Mouse (Mus musculus) hindbrain, embryonic 12.5 days (tissue): ENCODE measurements at regions not wholly inside any gene's neighbourhood (a gene's known extent, or its start where the extent isn't known, plus 50 kb on each side); places are given as distances from the start of the nearest gene placed in this dataset.

ENCODE experiments used
- ATAC-seq: fragments of 200-750 bp; cut with Nextera tagmentation; 2 replicates; pipeline ENCODE4 v1.8.0; 2017; ENCODE audit warnings: moderate TSS enrichment; ENCODE audit not compliant: low FRiP score
- H3K27ac ChIP-seq: fragments of 300-500 bp; sonication (generic); 2 replicates; pipeline ENCODE4 v1.5.1; 2016; ENCODE audit warnings: mild to moderate bottlenecking
- H3K27me3 ChIP-seq: fragments of 300-500 bp; sonication (generic); 2 replicates; pipeline ENCODE4 v1.6.1; 2016; ENCODE audit warnings: mild to moderate bottlenecking
- H3K36me3 ChIP-seq: fragments of 300-500 bp; sonication (generic); 2 replicates; pipeline ENCODE4 v1.6.1; 2016; ENCODE audit warnings: mild to moderate bottlenecking
- H3K4me1 ChIP-seq: fragments of 300-500 bp; sonication (generic); 2 replicates; pipeline ENCODE4 v1.6.1; 2016
- H3K4me2 ChIP-seq: fragments of 300-500 bp; sonication (generic); replicated peaks from 2 replicates; pipeline ENCODE4 v1.6.1; 2016; ENCODE audit warnings: mild to moderate bottlenecking
- H3K4me3 ChIP-seq: fragments of 300-500 bp; sonication (generic); 2 replicates; pipeline ENCODE4 v1.5.1; 2016; ENCODE audit warnings: mild to moderate bottlenecking
- H3K9ac ChIP-seq: fragments of 300-500 bp; sonication (generic); 2 replicates; pipeline ENCODE4 v1.6.1; 2016; ENCODE audit warnings: mild to moderate bottlenecking, moderate library complexity
- H3K9me3 ChIP-seq: fragments of 300-500 bp; sonication (generic); replicated peaks from 2 replicates; pipeline ENCODE4 v1.6.1; 2016; ENCODE audit warnings: mild to moderate bottlenecking
- WGBS: fragments of 180-500 bp; shearing (Covaris S2); methylation state at CpG from one replicate; pipeline ENCODE4 v1.1.7; 2016; 5-methylcytosine and 5-hydroxymethylcytosine counted together

- no peak for ATAC-seq
- 0 out of 2 replicates have a peak, but pooled peaks cover 5% of the 10 kb centered on the region for H3K9me3 ChIP-seq
- no peaks in the 10 kb centered on the region for H3K4me1 ChIP-seq
- no peak overlapping the region for H3K9ac ChIP-seq
- no peaks in the 10 kb centered on the region for H3K27me3 ChIP-seq
- H3K4me2 ChIP-seq, result no peak overlapping the region
- H3K27ac ChIP-seq, result no peak overlapping the region
- 94% methylated on average over 1 of the region's 1 CpGs for WGBS
- no peaks in the 10 kb centered on the region for H3K36me3 ChIP-seq
- no peak overlapping the region for H3K4me3 ChIP-seq
These were observed 229.2 kb downstream of the Pdcd6ip start for GRCm38 (mm10) chr9:113478761-113479265.

DNA sequence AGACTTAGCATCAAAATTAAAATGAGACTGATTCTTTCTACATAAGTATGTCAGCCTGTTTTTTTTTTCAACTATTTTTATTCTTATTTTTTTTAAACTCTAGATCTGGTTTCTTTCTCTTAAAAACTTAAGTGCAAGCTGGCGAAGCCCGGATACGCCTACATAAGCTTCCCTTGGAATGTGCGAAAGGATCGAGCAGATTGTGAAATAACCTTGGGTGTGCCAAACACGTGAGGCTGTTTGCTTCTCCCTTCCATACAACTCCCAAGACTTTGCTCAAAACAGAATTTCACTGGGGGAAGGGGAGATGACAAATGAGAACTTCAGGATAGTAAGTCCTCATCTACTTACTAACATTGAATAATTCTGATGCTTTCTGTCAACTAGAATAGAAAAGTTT is 236.3 kb downstream of the Pdcd6ip start:
- Histone ChIP-seq H3K27me3 (no peaks in the 10 kb centered on the region), H3K9me3 (no peaks in the 10 kb centered on the region), H3K4me2 (no peak overlapping the region), H3K4me1 (no peaks in the 10 kb centered on the region), H3K27ac (no peak overlapping the region), H3K4me3 (no peak overlapping the region), H3K36me3 (no peaks in the 10 kb centered on the region), H3K9ac (no peak overlapping the region)
- WGBS, result 87% methylated on average over 6 of the region's 6 CpGs
- no peak for ATAC-seq

GRCm38 (mm10) chr9:113462888-113463287 is 245.2 kb downstream of the Pdcd6ip start:
- no peak overlapping the region for H3K9ac ChIP-seq
- WGBS, result 23% methylated on average over 2 of the region's 2 CpGs
- no peak overlapping the region for H3K4me3 ChIP-seq
- no peaks in the 10 kb centered on the region for H3K36me3 ChIP-seq
- peak overlapping the region; percentile 55; the same call in 1 of the 2 replicates for H3K27ac ChIP-seq
- 0 out of 2 replicates have a peak, but pooled peaks cover 3% of the 10 kb centered on the region for H3K9me3 ChIP-seq
- no peaks in the 10 kb centered on the region for H3K27me3 ChIP-seq
- peak; percentile 72; the same call in 1 of the 2 replicates for ATAC-seq
- H3K4me1 ChIP-seq, result peaks cover 15% of the 10 kb centered on the region
- no peak overlapping the region for H3K4me2 ChIP-seq

- Histone ChIP-seq H3K4me3 (no peak overlapping the region), H3K36me3 (no peaks in the 10 kb centered on the region), H3K9me3 (0 out of 2 replicates have a peak, but pooled peaks cover 3% of the 10 kb centered on the region), H3K27me3 (no peaks in the 10 kb centered on the region), H3K27ac (peak overlapping the region; percentile 55; the same call in 1 of the 2 replicates), H3K4me1 (peaks cover 15% of the 10 kb centered on the region), H3K9ac (no peak overlapping the region), H3K4me2 (no peak overlapping the region)
- ATAC-seq, result peak; percentile 88
- 44% methylated on average over 1 of the region's 1 CpGs for WGBS
These were observed 245.7 kb downstream of the Pdcd6ip start for GRCm38 (mm10) chr9:113462267-113462887.

DNA sequence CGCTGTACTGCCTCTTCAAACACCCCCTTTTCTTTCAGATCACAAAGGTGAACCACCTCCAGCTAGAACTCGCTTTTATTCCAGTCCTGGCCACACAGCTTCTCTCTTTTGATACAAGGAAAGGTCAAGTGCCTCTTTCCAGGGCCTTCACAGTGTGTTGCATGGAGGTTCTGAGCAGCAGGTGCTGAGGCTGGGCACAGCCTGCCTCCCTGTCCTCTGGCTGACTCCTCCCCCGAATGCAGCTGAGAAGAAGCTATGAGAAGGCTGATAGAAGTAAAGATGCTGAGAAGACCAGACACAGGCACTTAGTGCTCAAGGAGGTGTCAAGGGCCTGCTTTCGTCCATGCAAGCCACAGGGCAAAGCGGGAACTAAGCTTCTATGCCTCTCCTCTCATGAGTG is 248.2 kb downstream of the Pdcd6ip start:
- Histone ChIP-seq H3K4me3 (no peak overlapping the region), H3K9me3 (0 out of 2 replicates have a peak, but pooled peaks cover 3% of the 10 kb centered on the region), H3K4me1 (peaks cover 15% of the 10 kb centered on the region), H3K36me3 (no peaks in the 10 kb centered on the region), H3K27ac (no peak overlapping the region), H3K27me3 (no peaks in the 10 kb centered on the region), H3K9ac (no peak overlapping the region), H3K4me2 (no peak overlapping the region)
- no peak for ATAC-seq
- WGBS, result 78% methylated on average over 5 of the region's 5 CpGs

GRCm38 (mm10) chr9:113459221-113459620 is 248.8 kb downstream of the Pdcd6ip start:
- Histone ChIP-seq H3K36me3 (no peaks in the 10 kb centered on the region), H3K4me2 (no peak overlapping the region), H3K4me1 (peaks cover 15% of the 10 kb centered on the region), H3K27me3 (no peaks in the 10 kb centered on the region), H3K9ac (no peak overlapping the region), H3K27ac (no peak overlapping the region), H3K4me3 (no peak overlapping the region), H3K9me3 (0 out of 2 replicates have a peak, but pooled peaks cover 3% of the 10 kb centered on the region)
- WGBS, result 57% methylated on average over 2 of the region's 2 CpGs
- no peak for ATAC-seq

GRCm38 (mm10) chr9:113458741-113459154 is 249.3 kb downstream of the Pdcd6ip start:
- peaks cover 15% of the 10 kb centered on the region for H3K4me1 ChIP-seq
- H3K27me3 ChIP-seq, result no peaks in the 10 kb centered on the region
- ATAC-seq, result no peak
- WGBS, result 14% methylated on average over 5 of the region's 5 CpGs
- H3K9ac ChIP-seq, result no peak overlapping the region
- H3K9me3 ChIP-seq, result 0 out of 2 replicates have a peak, but pooled peaks cover 3% of the 10 kb centered on the region
- no peaks in the 10 kb centered on the region for H3K36me3 ChIP-seq
- H3K27ac ChIP-seq, result no peak overlapping the region
- H3K4me3 ChIP-seq, result no peak overlapping the region
- H3K4me2 ChIP-seq, result no peak overlapping the region

- ATAC-seq, result no peak
These were observed 250.7 kb downstream of the Pdcd6ip start for GRCm38 (mm10) chr9:113457169-113457850.

DNA sequence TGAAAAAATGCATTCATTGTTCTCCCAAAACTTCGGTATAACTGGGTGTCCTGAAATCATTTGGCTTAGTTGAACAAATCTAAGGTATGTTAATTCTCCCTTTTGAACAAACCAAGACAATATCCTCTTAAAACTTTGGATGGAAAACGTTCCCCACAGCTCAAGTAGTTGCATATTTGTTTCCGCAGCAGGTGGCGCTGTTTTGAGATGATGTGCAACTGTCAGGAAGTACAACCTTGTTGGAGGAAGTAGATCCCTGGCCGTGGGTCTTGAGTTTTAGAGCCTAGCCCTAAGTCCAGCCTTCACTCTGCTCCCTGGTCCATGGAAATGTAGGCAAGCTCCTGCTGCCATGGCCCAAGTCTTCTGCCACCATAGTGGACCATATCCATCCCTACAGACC is 252.5 kb downstream of the Pdcd6ip start:
- Histone ChIP-seq H3K4me1 (peaks cover 4% of the 10 kb centered on the region; the same call in 1 of the 2 replicates), H3K4me3 (no peak overlapping the region), H3K27ac (no peak overlapping the region), H3K4me2 (no peak overlapping the region), H3K27me3 (no peaks in the 10 kb centered on the region), H3K9ac (no peak overlapping the region), H3K36me3 (no peaks in the 10 kb centered on the region), H3K9me3 (0 out of 2 replicates have a peak, but pooled peaks cover 3% of the 10 kb centered on the region)
- no peak for ATAC-seq
- WGBS, result 92% methylated on average over 5 of the region's 5 CpGs

More at GRCm38 (mm10) chr9:113457169-113457850, 250.7 kb downstream of the Pdcd6ip start:
- no peak overlapping the region for H3K4me3 ChIP-seq
- H3K27me3 ChIP-seq, result no peaks in the 10 kb centered on the region
- 88% methylated on average over 13 of the region's 13 CpGs for whole genome bisulfite sequencing
- peaks cover 6% of the 10 kb centered on the region for H3K4me1 ChIP-seq
- H3K4me2 ChIP-seq, result no peak overlapping the region
- H3K9me3 ChIP-seq, result 0 out of 2 replicates have a peak, but pooled peaks cover 3% of the 10 kb centered on the region
- H3K27ac ChIP-seq, result no peak overlapping the region
- no peaks in the 10 kb centered on the region for H3K36me3 ChIP-seq
- H3K9ac ChIP-seq, result no peak overlapping the region

DNA sequence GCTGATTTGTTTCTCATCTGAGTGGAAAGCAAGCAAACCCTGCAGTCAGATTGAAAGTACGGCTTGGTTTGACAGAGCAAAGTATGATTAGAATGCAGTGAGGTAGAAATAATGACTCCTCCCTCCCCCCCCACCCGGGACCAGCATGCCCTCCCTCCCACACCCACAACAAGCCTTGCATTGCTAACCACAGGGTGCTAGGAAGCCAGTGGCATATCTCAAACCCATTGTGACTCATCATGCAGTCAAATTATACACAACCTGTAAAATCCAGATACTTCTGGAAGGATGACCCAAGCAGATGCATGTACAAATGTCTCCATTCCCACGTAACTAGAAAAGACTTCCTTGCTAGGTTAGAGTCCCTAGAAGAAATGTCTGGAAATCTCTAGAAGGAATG is 254.8 kb downstream of the Pdcd6ip start:
- H3K4me2 ChIP-seq, result no peak overlapping the region
- no peak overlapping the region for H3K4me3 ChIP-seq
- H3K4me1 ChIP-seq, result no peaks in the 10 kb centered on the region
- 66% methylated on average over 3 of the region's 3 CpGs for WGBS
- no peak overlapping the region for H3K27ac ChIP-seq
- no peaks in the 10 kb centered on the region for H3K36me3 ChIP-seq
- no peaks in the 10 kb centered on the region for H3K27me3 ChIP-seq
- H3K9ac ChIP-seq, result no peak overlapping the region
- H3K9me3 ChIP-seq, result no peaks in the 10 kb centered on the region
- no peak for ATAC-seq

DNA sequence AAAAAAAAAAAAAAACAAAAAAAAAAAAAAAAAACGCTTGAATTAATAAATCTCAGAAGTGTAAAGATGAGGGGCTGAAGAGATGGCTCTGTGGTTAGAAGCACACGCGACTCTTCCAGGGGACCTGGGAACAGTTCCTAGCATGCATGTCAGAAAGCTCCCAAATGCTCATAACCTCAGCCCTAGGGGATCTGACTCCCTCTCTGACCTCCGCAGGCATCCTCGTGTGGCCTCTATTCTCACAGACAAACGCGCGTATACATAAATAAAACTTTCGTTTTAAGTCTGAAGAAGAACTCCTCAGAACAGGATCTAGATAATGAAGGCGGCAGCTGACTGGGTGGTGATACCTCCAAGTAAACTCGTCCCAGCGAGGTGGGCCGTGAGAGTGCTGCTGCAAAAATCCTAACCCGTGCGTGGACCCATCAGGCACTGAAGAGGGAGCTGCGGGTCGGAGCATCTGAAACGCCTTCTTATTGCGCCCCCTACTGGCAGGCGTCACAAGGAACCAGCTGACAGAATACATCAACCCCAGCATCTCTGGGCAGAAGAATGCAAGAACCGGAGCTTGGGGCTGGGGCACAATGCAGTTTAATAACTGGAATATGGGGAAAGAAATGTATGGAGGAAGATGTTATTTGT is 266.2 kb downstream of the Pdcd6ip start:
- Histone ChIP-seq H3K4me1 (0 out of 2 replicates have a peak, but pooled peaks cover 2% of the 10 kb centered on the region), H3K27me3 (no peaks in the 10 kb centered on the region), H3K27ac (no peak overlapping the region), H3K4me3 (peak overlapping the region; percentile 26), H3K9me3 (no peaks in the 10 kb centered on the region), H3K4me2 (peak overlapping the region; percentile 51), H3K9ac (no peak overlapping the region), H3K36me3 (no peaks in the 10 kb centered on the region)
- 10% methylated on average over 21 of the region's 21 CpGs for WGBS
- peak; percentile 79 for ATAC-seq

GRCm38 (mm10) chr9:113438394-113438793 is 269.7 kb downstream of the Pdcd6ip start:
- Histone ChIP-seq H3K9me3 (no peaks in the 10 kb centered on the region), H3K36me3 (no peaks in the 10 kb centered on the region), H3K4me3 (no peak overlapping the region), H3K27ac (no peak overlapping the region), H3K9ac (no peak overlapping the region), H3K4me1 (0 out of 2 replicates have a peak, but pooled peaks cover 2% of the 10 kb centered on the region), H3K4me2 (no peak overlapping the region), H3K27me3 (no peaks in the 10 kb centered on the region)
- WGBS, result 69% methylated on average over 7 of the region's 7 CpGs
- ATAC-seq, result no peak
